Mouse (Mus musculus): ENCODE measurements around the gene Ufsp2.

Gene Ufsp2

DNA sequence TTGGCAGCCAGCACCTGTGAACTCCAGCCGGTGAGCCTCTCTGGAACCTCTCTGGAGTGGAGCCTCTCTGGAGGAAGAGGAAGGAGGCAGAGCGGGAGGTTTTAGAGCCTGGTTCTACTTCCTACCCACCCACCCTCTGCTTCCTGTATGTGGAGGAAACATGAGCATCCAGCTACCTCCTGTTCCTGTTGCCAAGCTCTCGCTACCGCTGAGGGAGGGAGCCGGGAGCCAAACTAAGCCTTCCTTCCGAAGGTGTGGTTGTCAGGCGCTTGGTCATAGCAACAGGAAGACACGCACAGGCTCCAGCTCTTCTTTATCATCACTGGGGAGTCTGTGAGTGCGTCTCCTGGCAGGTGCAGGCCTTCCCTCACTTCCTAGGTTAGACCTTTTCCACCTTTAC is 46.9 kb downstream of the Ufsp2 start:
- DNase-seq, result no peak

DNA sequence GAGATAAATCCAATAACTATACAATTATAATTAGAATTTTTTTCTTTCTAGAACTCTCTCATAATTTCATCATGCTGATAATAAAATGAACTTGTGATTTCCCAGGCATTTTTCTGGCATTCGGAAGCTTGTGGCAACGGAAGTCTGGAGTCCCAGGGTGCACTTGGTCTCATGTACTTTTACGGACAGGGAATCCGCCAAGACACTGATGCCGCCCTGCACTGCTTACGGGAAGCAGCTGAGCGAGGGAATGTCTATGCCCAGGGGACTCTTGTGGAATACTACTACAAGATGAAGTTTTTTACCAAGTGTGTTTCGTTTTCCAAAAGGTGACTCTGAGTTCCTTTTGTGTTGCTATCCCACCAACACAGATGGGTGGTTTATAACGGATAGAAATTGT is 47.4 kb downstream of the Ufsp2 start:
- no peak for DNase-seq

DNA sequence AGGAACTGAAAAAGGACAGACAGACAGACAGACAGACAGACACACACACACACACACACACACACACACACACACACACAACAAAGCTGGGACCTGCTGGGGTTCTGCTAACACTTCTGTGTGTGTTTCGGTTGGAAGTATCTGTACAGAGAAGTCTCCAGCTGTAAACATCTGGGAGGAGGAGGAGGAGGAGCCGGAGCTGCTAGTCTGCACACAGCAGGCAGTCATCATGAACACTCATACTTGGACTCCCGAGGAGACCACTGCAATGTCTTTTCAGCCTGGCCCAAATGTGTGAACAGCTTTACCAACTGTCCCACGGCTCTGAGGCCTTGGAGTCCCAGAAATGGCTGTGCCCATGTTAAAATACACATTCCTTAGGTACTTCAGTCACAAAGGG is 49.1 kb downstream of the Ufsp2 start:
- DNase-seq, result peak; percentile 76

DNA sequence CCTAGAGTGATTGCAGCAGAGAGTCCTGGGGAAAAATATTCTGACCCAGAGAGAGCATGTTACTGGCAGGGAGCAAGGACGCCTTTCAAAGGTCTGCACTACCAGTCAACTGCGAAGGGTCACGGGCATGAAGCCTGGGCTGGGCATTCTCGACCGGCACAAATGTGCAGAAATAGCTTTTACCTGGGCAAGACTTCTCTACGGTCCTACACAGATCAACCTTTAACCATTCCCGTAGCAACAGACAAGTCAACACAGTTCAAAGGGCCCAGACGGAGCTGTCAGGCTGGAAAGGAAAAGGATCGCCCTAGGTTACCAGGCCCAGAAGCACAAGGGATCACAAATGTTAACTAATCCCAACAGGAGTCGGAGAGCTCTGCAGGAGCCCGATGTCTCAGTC is 60.9 kb downstream of the Ufsp2 start:
- DNase-seq, result no peak

DNA sequence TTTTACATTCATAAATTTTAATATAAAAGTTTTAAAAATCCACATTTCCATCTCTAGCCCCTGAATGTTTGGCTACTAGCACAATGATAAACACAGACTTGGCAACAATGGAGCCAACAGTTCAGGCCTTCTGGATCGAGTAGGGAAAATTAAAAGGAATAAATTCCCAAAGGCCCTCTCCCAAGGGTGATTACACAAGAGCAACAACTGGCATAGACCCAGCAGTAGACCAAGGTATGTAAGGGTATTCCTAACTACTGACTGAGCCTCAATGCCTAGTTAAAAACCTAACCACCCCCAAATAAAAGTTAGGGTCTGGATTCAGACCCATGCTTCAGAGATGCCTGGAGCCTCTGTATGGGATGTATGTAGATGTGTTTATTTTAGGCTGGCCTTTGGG is 64.3 kb downstream of the Ufsp2 start:
- peak; percentile 54 for DNase-seq

DNA sequence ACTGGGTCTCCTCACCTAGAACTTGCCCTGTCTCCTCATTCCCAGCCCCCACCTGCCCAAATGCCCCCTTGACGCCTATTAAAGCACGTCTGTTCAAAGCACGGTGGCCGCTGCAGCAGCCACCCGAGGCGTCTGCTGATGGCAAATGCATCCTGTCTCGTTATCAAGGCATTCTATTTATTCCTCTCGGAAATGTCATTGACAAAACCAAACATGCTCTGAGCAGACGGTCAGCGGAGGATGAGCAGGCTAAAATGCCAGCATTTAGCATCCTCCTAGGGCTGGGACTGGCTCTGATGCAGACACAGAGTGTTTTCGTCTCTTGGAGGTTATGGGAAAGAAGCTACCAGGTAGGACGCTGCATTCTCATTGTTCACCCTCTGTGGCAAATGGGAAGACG is 64.9 kb downstream of the Ufsp2 start:
- DNase-seq, result no peak

Data from lung, postnatal 36 days (tissue).